Mouse (Mus musculus): Measurements from ENCODE around the gene Tubb4b. TPM values are rescaled to one million over a fixed set of nuclear protein-coding genes. Genes with fewer than 3 reads are reported as not detected.

Tubb4b gene
- polyA plus RNA-seq, 1 experiment from 2014 or later, result 466 TPM

GRCm38 (mm10) chr2:25252331-25252730, 27.8 kb upstream of the Tubb4b start:
- Histone ChIP-seq H3K4me1 (replicated peaks; ENCODE audit: control insufficient read depth, insufficient read depth, low read length) (no peaks in the 10 kb centered on the region), H3K4me3 (ENCODE audit: low read depth, low read length) (no peak overlapping the region), H3K4me2 (replicated peaks; ENCODE audit: low read depth) (no peak overlapping the region), H3K9me3 (ENCODE audit: control insufficient read depth) (no peaks in the 10 kb centered on the region), H3K27ac (ENCODE audit: low read depth, low read length) (no peak overlapping the region), H3K36me3 (ENCODE audit: control insufficient read depth, insufficient read depth) (peaks cover 51% of the 10 kb centered on the region), H3K9ac (ENCODE audit: low read depth, low read length) (no peak overlapping the region), H3K27me3 (replicated peaks; ENCODE audit: control insufficient read depth, insufficient read depth, low read length) (no peaks in the 10 kb centered on the region)
- ATAC-seq, result no peak; the same call in 1 of the 2 replicates
- TF ChIP-seq CTCF (IDR thresholded peaks at IDR 0.05; ENCODE audit: low read depth), result peak; percentile 77
- WGBS, result 72% methylated on average over 1 of the region's 1 CpGs

GRCm38 (mm10) chr2:25246183-25247072, 21.9 kb upstream of the Tubb4b start, which contains the start of gene AL732309.1:
TSS of gene AL732309.1 (minus strand) at chr2:25246863.
- H3K27me3 ChIP-seq (replicated peaks; ENCODE audit: control insufficient read depth, insufficient read depth, low read length), result 0 out of 2 replicates have a peak, but pooled peaks cover 3% of the 10 kb centered on the region
- H3K4me1 ChIP-seq (replicated peaks; ENCODE audit: control insufficient read depth, insufficient read depth, low read length), result peaks cover 4% of the 10 kb centered on the region; the same call in 1 of the 2 replicates
- TF ChIP-seq CTCF (IDR thresholded peaks at IDR 0.05; ENCODE audit: low read depth), result no peak
- ATAC-seq, result peak; percentile 62
- H3K9ac ChIP-seq (ENCODE audit: low read depth, low read length), result peak within 1 kb of the TSS; percentile 11; the same call in 1 of the 2 replicates
- peak within 1 kb of the TSS; percentile 12 for H3K4me3 ChIP-seq (ENCODE audit: low read depth, low read length)
- peak within 1 kb of the TSS; percentile 55 for H3K4me2 ChIP-seq (replicated peaks; ENCODE audit: low read depth)
- H3K9me3 ChIP-seq (ENCODE audit: control insufficient read depth), result no peaks in the 10 kb centered on the region
- peaks cover 39% of the 10 kb centered on the region for H3K36me3 ChIP-seq (ENCODE audit: control insufficient read depth, insufficient read depth)
- 46% methylated on average over 10 of the region's 10 CpGs for WGBS
- peak within 1 kb of the TSS; percentile 74 for H3K27ac ChIP-seq (ENCODE audit: low read depth, low read length)

DNA sequence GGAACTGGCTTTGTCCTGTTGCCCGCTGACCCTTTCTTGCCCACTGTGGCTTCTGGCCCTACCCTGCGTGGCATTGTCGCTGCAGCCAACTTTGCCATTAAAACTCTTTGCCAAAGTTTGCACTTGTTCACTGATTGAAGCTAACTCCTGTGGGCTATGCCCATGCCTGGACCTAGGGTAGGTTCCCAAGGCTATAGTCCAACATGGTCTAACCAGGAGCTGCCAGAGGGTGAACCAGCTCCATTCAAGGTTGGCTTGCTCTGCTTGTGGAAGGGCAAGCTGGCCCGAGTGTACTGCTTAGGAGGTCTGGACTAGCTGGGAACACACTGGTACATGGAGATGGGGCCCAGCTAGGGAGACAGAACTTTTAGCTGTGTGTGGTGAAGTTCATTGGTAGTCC, 19.6 kb upstream of the Tubb4b start:
- WGBS, result 84% methylated on average over 4 of the region's 4 CpGs
- Histone ChIP-seq H3K4me3 (ENCODE audit: low read depth, low read length) (no peak overlapping the region), H3K36me3 (ENCODE audit: control insufficient read depth, insufficient read depth) (peaks cover 19% of the 10 kb centered on the region; the same call in 1 of the 2 replicates), H3K9ac (ENCODE audit: low read depth, low read length) (no peak overlapping the region), H3K9me3 (ENCODE audit: control insufficient read depth) (no peaks in the 10 kb centered on the region), H3K27me3 (replicated peaks; ENCODE audit: control insufficient read depth, insufficient read depth, low read length) (0 out of 2 replicates have a peak, but pooled peaks cover 3% of the 10 kb centered on the region), H3K4me2 (replicated peaks; ENCODE audit: low read depth) (no peak overlapping the region), H3K27ac (ENCODE audit: low read depth, low read length) (no peak overlapping the region), H3K4me1 (replicated peaks; ENCODE audit: control insufficient read depth, insufficient read depth, low read length) (peaks cover 9% of the 10 kb centered on the region; the same call in 1 of the 2 replicates)
- no peak for TF ChIP-seq CTCF (IDR thresholded peaks at IDR 0.05; ENCODE audit: low read depth)
- ATAC-seq, result no peak

DNA sequence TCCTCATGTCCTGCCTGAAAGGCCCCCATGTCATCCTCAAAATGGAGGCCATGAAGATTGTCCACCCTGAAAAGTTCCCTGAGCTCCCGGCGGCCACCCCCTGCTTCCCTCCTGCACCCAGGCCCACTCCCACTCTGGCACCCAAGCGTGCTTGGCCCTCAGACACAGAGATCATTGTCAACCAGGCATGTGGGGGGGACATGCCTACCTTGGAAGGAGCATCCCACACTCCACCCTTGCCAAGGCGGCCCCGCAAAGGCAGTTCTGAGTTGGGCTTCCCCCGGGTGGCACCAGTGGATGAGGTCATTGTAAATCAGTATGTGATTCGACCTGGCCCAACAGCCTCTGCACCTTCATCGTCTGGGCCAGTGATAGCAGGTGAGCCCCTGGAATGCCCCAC, 18.8 kb upstream of the Tubb4b start:
- Histone ChIP-seq H3K4me3 (ENCODE audit: low read depth, low read length) (no peak overlapping the region), H3K4me2 (replicated peaks; ENCODE audit: low read depth) (peak overlapping the region; percentile 93), H3K9ac (ENCODE audit: low read depth, low read length) (no peak overlapping the region), H3K27ac (ENCODE audit: low read depth, low read length) (0 out of 2 replicates have a peak overlapping the region, but pooled peaks have one; percentile 74), H3K36me3 (ENCODE audit: control insufficient read depth, insufficient read depth) (peaks cover 12% of the 10 kb centered on the region; the same call in 1 of the 2 replicates), H3K9me3 (ENCODE audit: control insufficient read depth) (no peaks in the 10 kb centered on the region), H3K27me3 (replicated peaks; ENCODE audit: control insufficient read depth, insufficient read depth, low read length) (0 out of 2 replicates have a peak, but pooled peaks cover 3% of the 10 kb centered on the region), H3K4me1 (replicated peaks; ENCODE audit: control insufficient read depth, insufficient read depth, low read length) (peaks cover 9% of the 10 kb centered on the region; the same call in 1 of the 2 replicates)
- WGBS, result 79% methylated on average over 8 of the region's 8 CpGs
- TF ChIP-seq CTCF (IDR thresholded peaks at IDR 0.05; ENCODE audit: low read depth), result no peak
- ATAC-seq, result no peak

DNA sequence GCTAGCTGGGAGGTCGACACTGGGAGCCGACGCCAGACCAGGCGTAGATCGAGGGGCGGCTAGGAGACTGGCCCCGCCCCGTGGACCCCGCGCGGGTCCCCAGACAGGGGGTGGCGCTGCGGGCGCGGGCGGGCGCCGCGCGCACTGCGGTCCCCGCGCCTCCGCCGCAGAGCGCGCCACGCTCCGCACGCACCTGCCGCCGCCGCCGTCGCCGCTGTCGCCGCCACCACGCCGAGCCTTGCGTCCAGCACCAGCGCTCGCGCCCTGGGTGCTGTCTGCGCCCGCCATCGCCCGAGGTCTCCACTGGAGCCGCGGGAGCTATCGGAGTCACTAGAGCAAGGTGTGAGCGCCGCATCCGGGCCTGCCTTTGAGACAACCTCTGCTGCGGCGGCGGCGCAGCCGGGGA, 17.6 kb upstream of the Tubb4b start, which contains the start of the genes Rnf208 and Cysrt1:
TSS of gene Rnf208 (plus strand) at position 155 of the 406 bp plus-strand sequence.
TSS of gene Cysrt1 (minus strand) at position 352 of the 406 bp plus-strand sequence.
- Histone ChIP-seq H3K36me3 (ENCODE audit: control insufficient read depth, insufficient read depth) (peaks cover under 1% of the 10 kb centered on the region; the same call in 1 of the 2 replicates), H3K27ac (ENCODE audit: low read depth, low read length) (peak within 1 kb of the TSS; percentile 74), H3K27me3 (replicated peaks; ENCODE audit: control insufficient read depth, insufficient read depth, low read length) (0 out of 2 replicates have a peak, but pooled peaks cover 3% of the 10 kb centered on the region), H3K4me3 (ENCODE audit: low read depth, low read length) (peak within 1 kb of the TSS; percentile 49), H3K9me3 (ENCODE audit: control insufficient read depth) (no peaks in the 10 kb centered on the region), H3K4me2 (replicated peaks; ENCODE audit: low read depth) (peak within 1 kb of the TSS; percentile 93), H3K4me1 (replicated peaks; ENCODE audit: control insufficient read depth, insufficient read depth, low read length) (peaks cover 9% of the 10 kb centered on the region; the same call in 1 of the 2 replicates), H3K9ac (ENCODE audit: low read depth, low read length) (peak within 1 kb of the TSS; percentile 75)
- under 1% methylated on average over 50 of the region's 59 CpGs for WGBS
- no peak for ATAC-seq
- TF ChIP-seq CTCF (IDR thresholded peaks at IDR 0.05; ENCODE audit: low read depth), result no peak

DNA sequence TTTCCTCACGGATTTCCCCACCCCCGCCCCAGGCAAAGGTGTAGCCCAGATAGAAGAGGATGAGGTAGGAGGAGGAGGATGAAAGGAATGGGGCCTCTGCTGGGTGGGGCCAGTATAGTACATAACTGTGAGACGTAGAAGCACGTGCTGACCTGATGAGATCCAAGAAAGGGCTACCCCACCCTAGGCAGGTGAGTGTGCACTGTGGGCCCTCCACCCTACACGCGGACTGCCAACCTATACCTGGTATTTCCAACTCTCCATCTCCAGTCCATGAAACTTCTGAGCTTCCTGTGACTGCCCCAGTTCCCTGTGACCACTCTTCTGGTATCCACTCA, 16.9 kb upstream of the Tubb4b start:
- peak; percentile 67 for ATAC-seq
- Histone ChIP-seq H3K36me3 (ENCODE audit: control insufficient read depth, insufficient read depth) (no peaks in the 10 kb centered on the region; the same call in 1 of the 2 replicates), H3K4me1 (replicated peaks; ENCODE audit: control insufficient read depth, insufficient read depth, low read length) (peaks cover 9% of the 10 kb centered on the region; the same call in 1 of the 2 replicates), H3K4me3 (ENCODE audit: low read depth, low read length) (peak overlapping the region; percentile 49; the same call in 1 of the 2 replicates), H3K4me2 (replicated peaks; ENCODE audit: low read depth) (peak overlapping the region; percentile 93), H3K9me3 (ENCODE audit: control insufficient read depth) (no peaks in the 10 kb centered on the region), H3K9ac (ENCODE audit: low read depth, low read length) (no peak overlapping the region), H3K27me3 (replicated peaks; ENCODE audit: control insufficient read depth, insufficient read depth, low read length) (0 out of 2 replicates have a peak, but pooled peaks cover 3% of the 10 kb centered on the region), H3K27ac (ENCODE audit: low read depth, low read length) (peak overlapping the region; percentile 74)
- TF ChIP-seq CTCF (IDR thresholded peaks at IDR 0.05; ENCODE audit: low read depth), result no peak
- 10% methylated on average over 6 of the region's 6 CpGs for WGBS
